Mouse (Mus musculus): Measurements from ENCODE around the gene Slc34a3. TPM values are rescaled to one million over a fixed set of nuclear protein-coding genes. Genes with fewer than 3 reads are reported as not detected.

Slc34a3 gene
- polyA plus RNA-seq, 1 experiment from 2014 or later = not detected

DNA sequence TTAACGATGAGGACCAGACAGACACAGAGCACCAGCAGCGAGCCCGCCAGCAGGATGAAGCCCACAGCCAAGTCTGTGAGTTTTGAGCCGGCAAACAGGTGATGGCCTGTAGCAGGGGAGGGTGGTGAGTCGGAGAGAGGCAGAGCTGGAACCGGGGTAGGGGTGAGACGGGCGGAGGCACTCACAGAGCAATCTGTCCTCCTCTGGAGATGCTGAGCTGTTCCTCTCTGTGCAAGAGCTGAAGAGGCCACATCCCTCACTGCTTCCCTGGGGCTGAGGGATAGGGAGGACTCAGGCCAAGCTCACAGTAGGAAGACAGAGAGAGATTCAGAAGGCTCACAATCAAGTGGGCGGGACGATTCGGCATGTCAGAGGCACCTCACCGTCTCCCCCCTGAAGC, 3.1 kb downstream of the Slc34a3 start:
- Histone ChIP-seq H3K4me1 (ENCODE audit: control insufficient read depth, insufficient read depth, low read length) (no peaks in the 10 kb centered on the region), H3K4me3 (ENCODE audit: low read depth, low read length) (no peak overlapping the region), H3K27me3 (replicated peaks; ENCODE audit: control insufficient read depth, insufficient read depth, low read length) (no peaks in the 10 kb centered on the region), H3K27ac (ENCODE audit: low read depth, low read length) (no peak overlapping the region), H3K9me3 (replicated peaks; ENCODE audit: control insufficient read depth, low read length) (no peaks in the 10 kb centered on the region), H3K4me2 (ENCODE audit: low read length) (no peak overlapping the region), H3K9ac (ENCODE audit: low read length) (no peak overlapping the region), H3K36me3 (ENCODE audit: control insufficient read depth, insufficient read depth, low read length) (no peaks in the 10 kb centered on the region)
- WGBS = 49% methylated on average over 12 of the region's 12 CpGs
- DNase-seq (ENCODE audit: low spot score) = no peak
- no peak for ATAC-seq

DNA sequence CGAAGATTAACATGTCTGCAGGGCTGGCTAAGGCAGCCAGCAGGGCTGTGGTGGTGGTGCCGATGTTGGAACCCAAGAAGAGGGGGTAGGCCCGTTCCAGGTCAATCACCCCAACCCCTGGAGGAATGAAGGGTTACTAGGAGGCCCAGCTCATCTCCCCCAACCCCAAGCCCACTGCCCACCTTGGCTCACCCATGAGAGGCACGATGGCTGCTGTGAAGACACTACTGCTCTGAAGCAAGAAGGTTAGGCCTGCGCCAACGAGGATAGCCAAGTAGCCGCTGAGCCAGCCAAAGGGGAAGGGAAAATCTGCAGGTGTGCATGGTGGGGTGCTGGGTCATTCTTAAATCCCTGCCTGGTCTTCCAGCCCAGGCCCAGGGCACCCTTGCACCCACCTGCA, 3.6 kb downstream of the Slc34a3 start:
- Histone ChIP-seq H3K4me3 (ENCODE audit: low read depth, low read length) (no peak overlapping the region), H3K27ac (ENCODE audit: low read depth, low read length) (no peak overlapping the region), H3K36me3 (ENCODE audit: control insufficient read depth, insufficient read depth, low read length) (no peaks in the 10 kb centered on the region), H3K27me3 (replicated peaks; ENCODE audit: control insufficient read depth, insufficient read depth, low read length) (no peaks in the 10 kb centered on the region), H3K4me2 (ENCODE audit: low read length) (no peak overlapping the region), H3K9ac (ENCODE audit: low read length) (no peak overlapping the region), H3K9me3 (replicated peaks; ENCODE audit: control insufficient read depth, low read length) (no peaks in the 10 kb centered on the region), H3K4me1 (ENCODE audit: control insufficient read depth, insufficient read depth, low read length) (peaks cover 2% of the 10 kb centered on the region; the same call in 1 of the 2 replicates)
- ATAC-seq = no peak
- no peak for DNase-seq (ENCODE audit: low spot score)
- WGBS = 89% methylated on average over 7 of the region's 7 CpGs

DNA sequence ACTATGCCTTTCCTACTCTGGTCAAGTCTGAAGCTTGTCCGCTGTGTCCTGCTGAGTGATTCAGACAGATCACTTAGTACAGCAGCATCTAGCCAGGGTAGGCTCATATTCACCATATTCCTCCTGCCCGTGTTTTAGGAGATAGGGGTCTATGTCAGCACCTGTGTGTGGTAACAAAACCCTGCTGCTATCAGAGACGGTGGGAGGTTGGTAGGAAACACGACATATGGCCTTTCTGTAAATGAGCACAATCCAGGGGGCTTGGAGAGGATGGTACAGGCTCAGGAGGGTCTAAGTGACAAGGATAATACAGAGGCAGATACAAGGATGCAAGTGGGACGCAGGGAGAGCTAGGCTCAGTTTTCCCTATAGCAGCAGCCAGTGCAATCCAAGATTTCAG, 4.6 kb downstream of the Slc34a3 start:
- Histone ChIP-seq H3K4me3 (ENCODE audit: low read depth, low read length) (no peak overlapping the region), H3K4me1 (ENCODE audit: control insufficient read depth, insufficient read depth, low read length) (peaks cover 5% of the 10 kb centered on the region), H3K27ac (ENCODE audit: low read depth, low read length) (no peak overlapping the region), H3K9ac (ENCODE audit: low read length) (no peak overlapping the region), H3K4me2 (ENCODE audit: low read length) (no peak overlapping the region), H3K9me3 (replicated peaks; ENCODE audit: control insufficient read depth, low read length) (no peaks in the 10 kb centered on the region), H3K36me3 (ENCODE audit: control insufficient read depth, insufficient read depth, low read length) (no peaks in the 10 kb centered on the region), H3K27me3 (replicated peaks; ENCODE audit: control insufficient read depth, insufficient read depth, low read length) (no peaks in the 10 kb centered on the region)
- 80% methylated on average over 5 of the region's 5 CpGs for WGBS
- no peak for ATAC-seq
- DNase-seq (ENCODE audit: low spot score) = no peak

- Histone ChIP-seq H3K27me3 (replicated peaks; ENCODE audit: control insufficient read depth, insufficient read depth, low read length) (no peaks in the 10 kb centered on the region), H3K36me3 (ENCODE audit: control insufficient read depth, insufficient read depth, low read length) (no peaks in the 10 kb centered on the region), H3K27ac (ENCODE audit: low read depth, low read length) (no peak overlapping the region), H3K4me3 (ENCODE audit: low read depth, low read length) (no peak overlapping the region), H3K9ac (ENCODE audit: low read length) (no peak overlapping the region), H3K4me2 (ENCODE audit: low read length) (no peak overlapping the region), H3K9me3 (replicated peaks; ENCODE audit: control insufficient read depth, low read length) (no peaks in the 10 kb centered on the region), H3K4me1 (ENCODE audit: control insufficient read depth, insufficient read depth, low read length) (peaks cover 5% of the 10 kb centered on the region)
- DNase-seq (ENCODE audit: low spot score) = no peak
- 66% methylated on average over 6 of the region's 6 CpGs for WGBS
- ATAC-seq = no peak
Observed at GRCm38 (mm10) chr2:25228995-25229530, 5.1 kb downstream of the Slc34a3 start.

DNA sequence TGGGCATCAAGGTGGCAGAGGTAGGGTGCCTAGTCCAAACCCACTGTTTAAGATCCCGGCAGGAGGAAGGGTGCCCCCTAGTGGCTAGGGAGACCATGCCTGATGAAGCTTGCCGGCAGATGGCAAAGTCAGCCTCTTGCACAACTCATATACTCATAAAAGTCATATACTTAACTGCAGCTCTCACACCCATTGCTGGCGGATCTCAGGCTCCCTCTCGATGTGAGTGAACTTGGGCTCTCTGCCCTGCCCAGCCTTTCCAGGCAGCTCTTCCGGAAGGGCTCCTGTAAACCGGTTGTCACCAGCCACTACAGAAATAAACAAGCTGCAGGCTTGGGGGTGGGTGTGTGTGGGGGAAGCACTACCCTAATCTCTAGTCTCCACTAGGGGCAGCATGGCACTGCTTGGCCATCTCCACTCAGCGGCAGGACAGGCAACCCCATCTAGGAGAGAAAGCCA, 5.7 kb downstream of the Slc34a3 start:
- ATAC-seq (no peak), DNase-seq (ENCODE audit: low spot score) (peak; percentile 91)
- peaks cover 8% of the 10 kb centered on the region for H3K4me1 ChIP-seq (ENCODE audit: control insufficient read depth, insufficient read depth, low read length)
- peak overlapping the region; percentile 58 for H3K27ac ChIP-seq (ENCODE audit: low read depth, low read length)
- no peaks in the 10 kb centered on the region for H3K27me3 ChIP-seq (replicated peaks; ENCODE audit: control insufficient read depth, insufficient read depth, low read length)
- 2% methylated on average over 7 of the region's 7 CpGs for WGBS
- peak overlapping the region; percentile 41 for H3K4me2 ChIP-seq (ENCODE audit: low read length)
- 0 out of 2 replicates have a peak overlapping the region, but pooled peaks have one; percentile 37 for H3K9ac ChIP-seq (ENCODE audit: low read length)
- no peaks in the 10 kb centered on the region for H3K36me3 ChIP-seq (ENCODE audit: control insufficient read depth, insufficient read depth, low read length)
- H3K4me3 ChIP-seq (ENCODE audit: low read depth, low read length) = peak overlapping the region; percentile 15; the same call in 1 of the 2 replicates
- no peaks in the 10 kb centered on the region for H3K9me3 ChIP-seq (replicated peaks; ENCODE audit: control insufficient read depth, low read length)

- Histone ChIP-seq H3K4me3 (ENCODE audit: low read depth, low read length) (no peak overlapping the region), H3K4me2 (ENCODE audit: low read length) (no peak overlapping the region), H3K9ac (ENCODE audit: low read length) (no peak overlapping the region), H3K9me3 (replicated peaks; ENCODE audit: control insufficient read depth, low read length) (no peaks in the 10 kb centered on the region), H3K4me1 (ENCODE audit: control insufficient read depth, insufficient read depth, low read length) (peaks cover 12% of the 10 kb centered on the region), H3K27ac (ENCODE audit: low read depth, low read length) (no peak overlapping the region), H3K36me3 (ENCODE audit: control insufficient read depth, insufficient read depth, low read length) (no peaks in the 10 kb centered on the region), H3K27me3 (replicated peaks; ENCODE audit: control insufficient read depth, insufficient read depth, low read length) (no peaks in the 10 kb centered on the region)
- WGBS = 85% methylated on average over 4 of the region's 4 CpGs
- DNase-seq (ENCODE audit: low spot score) (no peak), ATAC-seq (no peak)
Observed at GRCm38 (mm10) chr2:25227406-25227805, 6.8 kb downstream of the Slc34a3 start.

DNA sequence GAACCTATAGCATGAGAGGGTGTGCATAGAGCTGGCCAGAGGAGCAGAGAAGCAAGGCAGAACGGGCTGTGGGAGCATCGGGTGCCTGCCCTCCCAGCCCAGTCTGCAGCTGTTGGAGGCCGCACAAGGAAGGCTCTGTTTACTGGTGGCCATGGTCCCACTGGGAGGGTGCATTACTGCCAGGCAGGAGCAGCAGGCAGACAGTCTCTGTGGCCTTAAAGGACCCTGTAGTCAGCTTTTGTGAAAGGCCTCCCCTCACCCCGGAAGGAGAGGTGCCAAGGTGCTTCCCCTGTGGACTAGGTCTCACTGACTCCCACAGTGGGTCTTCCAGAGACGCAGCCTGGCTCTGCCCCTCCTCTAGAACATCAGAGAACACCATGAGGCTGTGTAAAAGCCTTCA, 7.3 kb downstream of the Slc34a3 start:
- Histone ChIP-seq H3K27me3 (replicated peaks; ENCODE audit: control insufficient read depth, insufficient read depth, low read length) (no peaks in the 10 kb centered on the region), H3K9ac (ENCODE audit: low read length) (no peak overlapping the region), H3K4me1 (ENCODE audit: control insufficient read depth, insufficient read depth, low read length) (peaks cover 12% of the 10 kb centered on the region), H3K36me3 (ENCODE audit: control insufficient read depth, insufficient read depth, low read length) (peaks cover 2% of the 10 kb centered on the region; the same call in 1 of the 2 replicates), H3K4me2 (ENCODE audit: low read length) (no peak overlapping the region), H3K27ac (ENCODE audit: low read depth, low read length) (no peak overlapping the region), H3K4me3 (ENCODE audit: low read depth, low read length) (no peak overlapping the region), H3K9me3 (replicated peaks; ENCODE audit: control insufficient read depth, low read length) (no peaks in the 10 kb centered on the region)
- 90% methylated on average over 5 of the region's 5 CpGs for WGBS
- DNase-seq (ENCODE audit: low spot score) (no peak), ATAC-seq (no peak)

DNA sequence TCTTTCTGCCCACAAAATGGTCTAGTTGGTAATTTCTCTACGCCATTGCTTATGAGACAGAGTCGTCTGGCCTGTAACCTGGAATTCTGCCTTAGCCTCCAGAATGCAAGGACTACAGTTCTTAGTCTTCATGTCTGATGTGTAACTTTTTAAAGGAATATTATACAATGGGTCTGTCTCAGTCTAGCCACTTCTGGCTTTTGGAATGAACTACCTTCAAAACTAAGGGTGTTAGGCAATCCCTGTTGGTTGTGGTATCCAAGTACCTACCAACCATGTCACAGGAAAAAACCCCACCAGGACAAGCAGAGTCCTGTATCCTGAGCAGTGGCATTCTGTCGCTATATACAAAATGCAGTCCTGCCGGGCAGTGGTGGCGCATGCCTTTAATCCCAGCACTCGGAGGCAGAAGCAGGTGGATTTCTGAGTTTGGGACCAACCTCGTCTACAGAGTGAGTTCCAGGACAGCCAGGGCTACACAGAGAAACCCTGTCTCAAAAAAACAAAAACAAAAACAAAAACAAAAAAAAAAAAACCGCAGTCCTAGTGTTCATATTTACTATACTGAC, 8.3 kb downstream of the Slc34a3 start:
- DNase-seq (ENCODE audit: low spot score) (no peak), ATAC-seq (no peak)
- H3K9me3 ChIP-seq (replicated peaks; ENCODE audit: control insufficient read depth, low read length) = no peaks in the 10 kb centered on the region
- no peaks in the 10 kb centered on the region for H3K27me3 ChIP-seq (replicated peaks; ENCODE audit: control insufficient read depth, insufficient read depth, low read length)
- 77% methylated on average over 8 of the region's 8 CpGs for WGBS
- peak overlapping the region; percentile 46 for H3K4me2 ChIP-seq (ENCODE audit: low read length)
- peaks cover 12% of the 10 kb centered on the region for H3K4me1 ChIP-seq (ENCODE audit: control insufficient read depth, insufficient read depth, low read length)
- H3K9ac ChIP-seq (ENCODE audit: low read length) = no peak overlapping the region
- no peak overlapping the region for H3K4me3 ChIP-seq (ENCODE audit: low read depth, low read length)
- peaks cover 8% of the 10 kb centered on the region; the same call in 1 of the 2 replicates for H3K36me3 ChIP-seq (ENCODE audit: control insufficient read depth, insufficient read depth, low read length)
- peak overlapping the region; percentile 98; the same call in 1 of the 2 replicates for H3K27ac ChIP-seq (ENCODE audit: low read depth, low read length)
